Mouse (Mus musculus): ENCODE measurements around the gene Hnrnpk. TPM values are rescaled to one million over a fixed set of nuclear protein-coding genes. Genes with fewer than 3 reads are reported as not detected.
"Not testable (repeated sequence)": the region's sequence is repeated elsewhere in the genome, so short reads cannot be mapped to it uniquely, and the experiment has no call there.

Hnrnpk gene
- polyA plus RNA-seq, 1 experiment from 2014 or later: 1,646 TPM

DNA sequence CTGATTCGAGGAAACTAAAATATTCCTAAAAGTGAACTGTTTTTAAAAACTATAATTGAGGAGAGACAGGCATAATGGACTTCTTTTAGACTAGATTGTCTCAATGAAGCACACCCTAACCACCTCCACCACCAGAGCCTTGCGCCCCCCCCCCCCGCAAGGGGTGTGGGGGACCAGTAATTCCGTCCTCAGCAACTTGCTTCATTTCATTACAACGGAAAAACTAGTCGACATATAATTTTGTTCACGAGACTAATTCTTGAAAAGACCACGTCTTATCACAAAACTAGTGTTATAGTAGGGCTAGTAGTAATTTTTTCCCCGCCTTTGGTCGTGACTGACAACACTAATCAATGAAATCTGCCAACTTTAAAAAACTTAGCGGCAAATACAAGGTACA lies 2.6 kb downstream of the Hnrnpk start:
- peak overlapping the region; percentile 97 for H3K4me3 ChIP-seq (ENCODE audit: low read length)
- no peaks in the 10 kb centered on the region for H3K27me3 ChIP-seq (ENCODE audit: control insufficient read depth, insufficient read depth, low read depth, low read length)
- ATAC-seq (ENCODE audit: low read depth): no peak
- peaks cover 21% of the 10 kb centered on the region for H3K36me3 ChIP-seq (ENCODE audit: control insufficient read depth, insufficient read depth, low read length)
- H3K27ac ChIP-seq (ENCODE audit: low read length): no peak overlapping the region
- H3K4me2 ChIP-seq (ENCODE audit: low read depth, low read length): peak overlapping the region; percentile 90
- H3K9ac ChIP-seq (ENCODE audit: low read length): peak overlapping the region; percentile 100
- no peaks in the 10 kb centered on the region for H3K9me3 ChIP-seq (ENCODE audit: control insufficient read depth, low read length)
- peaks cover 10% of the 10 kb centered on the region; the same call in 1 of the 2 replicates for H3K4me1 ChIP-seq (replicated peaks; ENCODE audit: control insufficient read depth, insufficient read depth, low read length)
- under 1% methylated on average over 11 of the region's 11 CpGs for WGBS

DNA sequence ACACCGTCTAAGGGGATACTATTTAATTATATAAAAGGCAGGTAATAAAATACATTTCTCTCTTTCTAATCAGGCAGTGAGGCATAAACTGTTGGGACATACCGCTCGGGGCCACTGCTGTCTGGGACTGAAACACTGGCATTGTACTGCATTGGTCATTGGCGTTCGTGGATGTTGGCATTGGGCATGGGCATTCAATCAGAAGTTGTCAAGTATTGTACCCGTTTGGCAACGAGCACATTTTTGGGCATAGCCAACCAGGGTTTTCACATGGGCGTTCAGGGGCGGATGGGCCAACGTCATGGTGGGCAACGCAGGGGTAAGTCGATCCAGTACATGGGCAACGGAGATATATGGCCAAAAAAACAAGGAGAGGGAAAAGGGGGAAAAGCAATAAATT lies 5.5 kb downstream of the Hnrnpk start:
- 86% methylated on average over 13 of the region's 13 CpGs for WGBS
- Histone ChIP-seq H3K4me1 (replicated peaks; ENCODE audit: control insufficient read depth, insufficient read depth, low read length) (peaks cover 4% of the 10 kb centered on the region; the same call in 1 of the 2 replicates), H3K27me3 (ENCODE audit: control insufficient read depth, insufficient read depth, low read depth, low read length) (no peaks in the 10 kb centered on the region), H3K9me3 (ENCODE audit: control insufficient read depth, low read length) (no peaks in the 10 kb centered on the region), H3K27ac (ENCODE audit: low read length) (no peak overlapping the region), H3K9ac (ENCODE audit: low read length) (no peak overlapping the region), H3K4me2 (ENCODE audit: low read depth, low read length) (no peak overlapping the region), H3K36me3 (ENCODE audit: control insufficient read depth, insufficient read depth, low read length) (peaks cover 41% of the 10 kb centered on the region), H3K4me3 (ENCODE audit: low read length) (no peak overlapping the region)
- ATAC-seq (ENCODE audit: low read depth): no peak

DNA sequence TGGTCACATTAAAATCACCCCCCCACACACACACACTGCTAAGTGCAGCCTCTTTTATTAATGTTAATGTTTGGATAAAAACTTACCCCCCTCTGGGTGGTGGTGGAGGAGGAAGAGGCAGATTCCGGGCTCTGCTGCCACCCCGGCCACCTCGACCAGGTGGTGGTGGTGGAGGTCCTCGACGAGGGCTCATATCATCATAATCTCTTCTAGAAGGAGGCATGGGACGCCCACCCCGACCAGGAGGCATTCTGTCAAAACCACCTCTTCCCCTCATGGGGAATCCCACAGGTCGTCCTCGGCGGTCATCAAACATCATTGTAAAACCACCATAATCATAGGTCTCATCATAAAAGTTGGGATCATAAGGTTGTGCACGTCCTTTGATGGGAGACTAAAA lies 8.8 kb downstream of the Hnrnpk start:
- not testable (repeated sequence) for H3K9me3 ChIP-seq (ENCODE audit: control insufficient read depth, low read length); H3K9ac ChIP-seq (ENCODE audit: low read length); ATAC-seq (ENCODE audit: low read depth); H3K27me3 ChIP-seq (ENCODE audit: control insufficient read depth, insufficient read depth, low read depth, low read length); H3K4me3 ChIP-seq (ENCODE audit: low read length); H3K4me1 ChIP-seq (replicated peaks; ENCODE audit: control insufficient read depth, insufficient read depth, low read length); H3K27ac ChIP-seq (ENCODE audit: low read length); H3K4me2 ChIP-seq (ENCODE audit: low read depth, low read length)
- H3K36me3 ChIP-seq (ENCODE audit: control insufficient read depth, insufficient read depth, low read length): peaks cover 50% of the 10 kb centered on the region
- 83% methylated on average over 11 of the region's 11 CpGs for WGBS

DNA sequence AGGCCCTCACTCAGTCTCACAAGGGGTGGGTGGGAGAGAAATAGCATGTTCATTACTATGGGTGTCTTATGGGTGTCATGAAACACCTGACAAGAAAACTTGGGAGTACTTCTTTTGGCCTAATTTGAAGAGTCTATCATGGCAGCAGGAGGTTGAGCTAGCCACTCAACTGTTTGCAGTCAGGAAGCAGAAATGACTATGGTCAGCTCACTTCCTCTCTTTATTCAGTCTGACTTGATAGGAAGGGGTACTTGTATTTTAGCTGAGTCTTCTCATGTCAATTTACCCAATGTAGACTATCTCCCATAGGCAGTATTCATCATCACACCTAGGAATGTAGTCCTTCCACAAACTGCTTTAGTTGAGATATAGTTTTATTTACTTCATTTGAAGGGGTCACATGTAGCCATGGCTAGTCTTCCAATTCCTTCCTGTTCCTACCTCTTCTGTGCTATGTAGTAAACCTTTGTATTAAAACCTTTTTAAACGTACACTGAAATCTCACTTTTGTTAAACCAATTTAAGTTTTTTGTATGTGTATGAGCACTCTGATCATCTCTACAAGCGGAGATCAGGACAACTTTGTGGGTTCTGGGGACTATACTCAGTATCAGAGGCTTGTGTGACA lies 13.7 kb downstream of the Hnrnpk start:
- no peak overlapping the region for H3K4me3 ChIP-seq (ENCODE audit: low read length)
- H3K4me2 ChIP-seq (ENCODE audit: low read depth, low read length): no peak overlapping the region
- no peak overlapping the region for H3K27ac ChIP-seq (ENCODE audit: low read length)
- H3K9ac ChIP-seq (ENCODE audit: low read length): no peak overlapping the region
- H3K4me1 ChIP-seq (replicated peaks; ENCODE audit: control insufficient read depth, insufficient read depth, low read length): peaks cover 4% of the 10 kb centered on the region
- no peak for ATAC-seq (ENCODE audit: low read depth)
- H3K27me3 ChIP-seq (ENCODE audit: control insufficient read depth, insufficient read depth, low read depth, low read length): no peaks in the 10 kb centered on the region
- H3K36me3 ChIP-seq (ENCODE audit: control insufficient read depth, insufficient read depth, low read length): peaks cover 22% of the 10 kb centered on the region
- no peaks in the 10 kb centered on the region for H3K9me3 ChIP-seq (ENCODE audit: control insufficient read depth, low read length)
- WGBS: 67% methylated on average over 2 of the region's 2 CpGs

DNA sequence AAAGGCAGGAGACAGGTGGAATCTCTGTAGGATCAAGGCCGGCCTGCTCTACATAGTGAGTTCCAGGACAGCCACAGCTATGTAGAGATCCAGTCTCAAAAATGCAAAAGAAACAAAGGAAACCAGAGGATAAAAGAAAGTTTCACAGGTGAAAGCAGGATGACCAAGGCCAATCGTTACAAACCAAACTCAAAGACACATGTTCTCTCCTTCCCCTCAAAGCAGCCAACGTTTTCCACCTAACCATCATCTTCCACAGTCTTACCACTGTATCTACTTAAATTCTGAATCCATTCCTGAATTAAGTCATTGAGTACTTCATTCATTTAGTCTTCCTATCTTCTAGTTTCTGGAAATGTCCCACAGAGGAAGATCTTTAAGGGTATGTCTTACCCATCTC lies 14.8 kb downstream of the Hnrnpk start:
- ATAC-seq (ENCODE audit: low read depth): no peak
- 41% methylated on average over 3 of the region's 3 CpGs for WGBS
- Histone ChIP-seq H3K9me3 (ENCODE audit: control insufficient read depth, low read length) (no peaks in the 10 kb centered on the region), H3K27me3 (ENCODE audit: control insufficient read depth, insufficient read depth, low read depth, low read length) (no peaks in the 10 kb centered on the region), H3K4me2 (ENCODE audit: low read depth, low read length) (no peak overlapping the region), H3K4me1 (replicated peaks; ENCODE audit: control insufficient read depth, insufficient read depth, low read length) (peaks cover 8% of the 10 kb centered on the region), H3K36me3 (ENCODE audit: control insufficient read depth, insufficient read depth, low read length) (peaks cover 15% of the 10 kb centered on the region), H3K9ac (ENCODE audit: low read length) (no peak overlapping the region), H3K4me3 (ENCODE audit: low read length) (no peak overlapping the region), H3K27ac (ENCODE audit: low read length) (no peak overlapping the region)

DNA sequence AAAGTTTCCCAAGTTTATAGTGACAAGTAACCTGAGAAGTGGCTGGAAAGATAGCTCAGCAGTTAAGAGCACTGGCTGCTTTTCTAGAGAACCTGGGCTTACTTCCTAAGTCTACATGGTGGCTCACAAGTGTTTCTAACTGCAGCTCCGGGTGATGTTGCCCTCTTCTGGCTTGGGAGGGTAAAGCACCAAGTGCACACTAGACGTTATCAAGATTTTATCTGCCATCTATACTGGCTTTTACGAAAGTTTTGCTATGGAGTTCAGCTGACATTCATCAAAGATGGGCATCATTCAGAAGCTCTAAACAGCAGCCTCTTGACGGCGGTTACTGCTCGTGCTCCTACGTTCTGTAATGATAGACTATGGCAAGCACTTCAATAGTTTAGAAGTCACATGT lies 15.2 kb downstream of the Hnrnpk start:
- H3K9ac ChIP-seq (ENCODE audit: low read length): no peak overlapping the region
- 8% methylated on average over 7 of the region's 7 CpGs for WGBS
- no peaks in the 10 kb centered on the region for H3K27me3 ChIP-seq (ENCODE audit: control insufficient read depth, insufficient read depth, low read depth, low read length)
- no peak overlapping the region for H3K27ac ChIP-seq (ENCODE audit: low read length)
- peaks cover 8% of the 10 kb centered on the region for H3K4me1 ChIP-seq (replicated peaks; ENCODE audit: control insufficient read depth, insufficient read depth, low read length)
- H3K36me3 ChIP-seq (ENCODE audit: control insufficient read depth, insufficient read depth, low read length): peaks cover 15% of the 10 kb centered on the region
- H3K9me3 ChIP-seq (ENCODE audit: control insufficient read depth, low read length): no peaks in the 10 kb centered on the region
- no peak overlapping the region for H3K4me2 ChIP-seq (ENCODE audit: low read depth, low read length)
- no peak overlapping the region for H3K4me3 ChIP-seq (ENCODE audit: low read length)
- ATAC-seq (ENCODE audit: low read depth): peak; percentile 61

DNA sequence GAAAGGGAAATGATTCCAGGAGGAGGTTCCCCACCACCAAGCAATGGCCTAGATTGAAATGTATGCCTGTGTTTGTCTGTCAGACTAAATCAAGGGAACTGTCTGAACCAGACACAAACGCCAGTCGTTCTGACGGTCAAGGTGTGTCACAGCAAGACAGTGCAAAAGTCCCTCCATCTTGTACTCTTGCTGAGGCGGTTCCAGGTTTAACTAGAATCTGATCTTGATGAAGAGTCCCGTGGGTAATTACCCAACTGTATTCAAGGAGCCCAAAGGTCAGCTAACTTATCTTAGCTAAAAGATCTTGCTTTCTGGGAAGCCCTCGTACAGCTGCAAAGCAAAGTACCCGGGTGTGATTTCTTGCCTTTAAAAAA lies 17.6 kb downstream of the Hnrnpk start:
- peak overlapping the region; percentile 80 for H3K4me2 ChIP-seq (ENCODE audit: low read depth, low read length)
- H3K27ac ChIP-seq (ENCODE audit: low read length): peak overlapping the region; percentile 41; the same call in 1 of the 2 replicates
- H3K4me1 ChIP-seq (replicated peaks; ENCODE audit: control insufficient read depth, insufficient read depth, low read length): peaks cover 8% of the 10 kb centered on the region
- H3K36me3 ChIP-seq (ENCODE audit: control insufficient read depth, insufficient read depth, low read length): peaks cover 23% of the 10 kb centered on the region
- peaks cover 10% of the 10 kb centered on the region for H3K9me3 ChIP-seq (ENCODE audit: control insufficient read depth, low read length)
- peak overlapping the region; percentile 93 for H3K9ac ChIP-seq (ENCODE audit: low read length)
- H3K4me3 ChIP-seq (ENCODE audit: low read length): peak overlapping the region; percentile 70
- 74% methylated on average over 7 of the region's 7 CpGs for WGBS
- ATAC-seq (ENCODE audit: low read depth): no peak
- H3K27me3 ChIP-seq (ENCODE audit: control insufficient read depth, insufficient read depth, low read depth, low read length): no peaks in the 10 kb centered on the region

DNA sequence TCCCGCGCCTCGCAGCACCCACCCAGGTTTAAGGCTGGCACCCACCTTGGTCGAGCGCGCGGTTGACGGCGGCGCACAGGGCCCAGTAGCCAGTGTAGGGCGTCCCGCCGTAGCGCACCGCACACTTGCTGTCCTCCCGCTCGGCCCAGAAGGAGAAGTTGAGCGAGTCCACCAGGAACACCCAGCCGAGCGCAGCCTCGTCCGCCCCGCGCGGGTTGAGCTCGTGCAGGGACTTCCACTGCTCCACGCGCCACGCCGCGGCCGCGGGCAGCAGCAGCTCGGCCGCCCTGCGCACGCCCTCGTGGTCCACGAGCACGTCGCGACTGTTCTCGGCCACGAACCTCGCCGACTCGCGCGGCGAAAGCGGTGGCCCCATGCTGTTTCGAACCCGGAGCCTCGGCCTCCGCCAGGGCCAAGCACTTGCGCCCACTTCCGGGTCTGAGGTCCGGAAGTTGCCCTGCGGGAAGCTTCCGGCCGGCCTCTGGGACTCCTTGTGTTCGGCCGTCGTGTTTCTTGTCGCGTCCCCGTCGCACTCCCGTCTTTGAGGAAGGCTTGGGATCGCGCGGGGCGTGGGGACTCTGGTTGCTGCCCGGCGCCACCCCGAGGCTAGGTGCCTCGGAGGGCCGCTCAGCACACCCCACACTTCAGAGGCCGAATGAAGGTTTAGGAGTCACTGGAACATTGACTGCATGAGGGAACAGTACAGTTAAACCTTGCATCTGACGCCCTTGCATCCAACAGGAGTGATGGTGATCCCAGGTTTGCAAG lies 18.2 kb downstream of the Hnrnpk start, which contains the start of gene 2210016F16Rik:
Gene 2210016F16Rik, minus strand, starts transcription at position 447 of the 768 bp plus-strand sequence.
- peak within 1 kb of the TSS; percentile 41 for H3K27ac ChIP-seq (ENCODE audit: low read length)
- 2% methylated on average over 80 of the region's 80 CpGs for WGBS
- no peaks in the 10 kb centered on the region for H3K27me3 ChIP-seq (ENCODE audit: control insufficient read depth, insufficient read depth, low read depth, low read length)
- H3K4me2 ChIP-seq (ENCODE audit: low read depth, low read length): peak within 1 kb of the TSS; percentile 80
- H3K4me1 ChIP-seq (replicated peaks; ENCODE audit: control insufficient read depth, insufficient read depth, low read length): peaks cover 8% of the 10 kb centered on the region
- peak within 1 kb of the TSS; percentile 93 for H3K9ac ChIP-seq (ENCODE audit: low read length)
- H3K4me3 ChIP-seq (ENCODE audit: low read length): peak within 1 kb of the TSS; percentile 70
- peaks cover 15% of the 10 kb centered on the region for H3K9me3 ChIP-seq (ENCODE audit: control insufficient read depth, low read length)
- H3K36me3 ChIP-seq (ENCODE audit: control insufficient read depth, insufficient read depth, low read length): peaks cover 24% of the 10 kb centered on the region
- peak; percentile 75 for ATAC-seq (ENCODE audit: low read depth)

DNA sequence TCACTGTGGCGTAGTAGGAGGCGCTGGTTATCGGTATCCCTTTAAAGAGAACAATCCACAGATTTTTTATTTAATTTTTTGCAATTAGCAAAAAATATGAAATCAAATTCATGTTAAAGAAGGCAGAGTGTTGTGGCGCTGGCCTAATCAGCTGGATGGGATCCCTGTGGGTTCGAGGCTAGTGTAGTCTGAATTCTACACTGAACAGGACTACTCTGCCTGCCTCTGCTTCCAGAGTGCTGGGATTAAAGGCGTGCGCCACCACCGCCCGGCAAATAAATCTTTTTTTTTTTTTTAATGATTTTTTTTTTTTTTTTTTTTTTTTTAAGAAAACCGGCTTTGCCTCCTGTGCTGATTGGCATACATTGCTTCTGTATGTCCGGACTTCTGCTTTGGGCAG lies 18.8 kb downstream of the Hnrnpk start:
- 38% methylated on average over 11 of the region's 11 CpGs for WGBS
- Histone ChIP-seq H3K4me1 (replicated peaks; ENCODE audit: control insufficient read depth, insufficient read depth, low read length) (peaks cover 8% of the 10 kb centered on the region), H3K4me3 (ENCODE audit: low read length) (peak overlapping the region; percentile 70), H3K9me3 (ENCODE audit: control insufficient read depth, low read length) (peaks cover 15% of the 10 kb centered on the region), H3K36me3 (ENCODE audit: control insufficient read depth, insufficient read depth, low read length) (peaks cover 24% of the 10 kb centered on the region), H3K27ac (ENCODE audit: low read length) (no peak overlapping the region; the same call in 1 of the 2 replicates), H3K27me3 (ENCODE audit: control insufficient read depth, insufficient read depth, low read depth, low read length) (no peaks in the 10 kb centered on the region), H3K4me2 (ENCODE audit: low read depth, low read length) (peak overlapping the region; percentile 80), H3K9ac (ENCODE audit: low read length) (peak overlapping the region; percentile 93)
- peak; percentile 27; the same call in 1 of the 2 replicates for ATAC-seq (ENCODE audit: low read depth)
